Mouse (Mus musculus) intestine, embryonic 15.5 days (tissue): ENCODE data around the gene Rnf215. TPM values are rescaled to one million over a fixed set of nuclear protein-coding genes. Genes with fewer than 3 reads are reported as not detected.
"Not testable (repeated sequence)": the region's sequence is repeated elsewhere in the genome, so short reads cannot be mapped to it uniquely, and the experiment has no call there.

Source experiments
- ATAC-seq: fragments of 200-750 bp; cut with Nextera tagmentation; 2 replicates; pipeline ENCODE4 v1.8.0; 2017; ENCODE audit warnings: moderate TSS enrichment, moderate library complexity
- H3K27ac ChIP-seq: fragments of 300-500 bp; sonication (generic); 2 replicates; pipeline ENCODE4 v1.5.1; 2015; ENCODE audit warnings: mild to moderate bottlenecking, inconsistent platforms
- H3K27me3 ChIP-seq: fragments of 300-500 bp; sonication (generic); replicated peaks from 2 replicates; pipeline ENCODE4 v1.6.1; 2015; ENCODE audit warnings: inconsistent platforms
- H3K36me3 ChIP-seq: fragments of 300-500 bp; sonication (generic); 2 replicates; pipeline ENCODE4 v1.6.1; 2015; ENCODE audit warnings: inconsistent platforms
- H3K4me1 ChIP-seq: fragments of 300-500 bp; sonication (generic); replicated peaks from 2 replicates; pipeline ENCODE4 v1.6.1; 2015; ENCODE audit warnings: inconsistent platforms
- H3K4me2 ChIP-seq: fragments of 300-500 bp; sonication (generic); replicated peaks from 2 replicates; pipeline ENCODE4 v1.6.1; 2015; ENCODE audit warnings: mild to moderate bottlenecking, inconsistent platforms
- H3K4me3 ChIP-seq: fragments of 300-500 bp; sonication (generic); replicated peaks from 2 replicates; pipeline ENCODE4 v1.5.1; 2015; ENCODE audit warnings: inconsistent platforms
- H3K9ac ChIP-seq: fragments of 300-500 bp; sonication (generic); 2 replicates; pipeline ENCODE4 v1.6.1; 2015; ENCODE audit warnings: inconsistent platforms
- H3K9me3 ChIP-seq: fragments of 300-500 bp; sonication (generic); 2 replicates; pipeline ENCODE4 v1.6.1; 2016; ENCODE audit warnings: inconsistent platforms
- WGBS: fragments of 180-500 bp; shearing (Covaris S2); methylation state at CpG from one replicate; pipeline ENCODE4 v1.1.7; 2015; 5-methylcytosine and 5-hydroxymethylcytosine counted together
- polyA plus RNA-seq: library from polyadenylated mRNA; unstranded; fragments of >200 nt; fragmentation: Nextera tagmentation; extraction: Ambion mirVana; gene quantifications from 2 replicates; pipeline ENCODE4 v1.2.1, GENCODE M21; 2015

Gene Rnf215
- polyA plus RNA-seq, 1 experiment from 2014 or later: 20.2 TPM

DNA sequence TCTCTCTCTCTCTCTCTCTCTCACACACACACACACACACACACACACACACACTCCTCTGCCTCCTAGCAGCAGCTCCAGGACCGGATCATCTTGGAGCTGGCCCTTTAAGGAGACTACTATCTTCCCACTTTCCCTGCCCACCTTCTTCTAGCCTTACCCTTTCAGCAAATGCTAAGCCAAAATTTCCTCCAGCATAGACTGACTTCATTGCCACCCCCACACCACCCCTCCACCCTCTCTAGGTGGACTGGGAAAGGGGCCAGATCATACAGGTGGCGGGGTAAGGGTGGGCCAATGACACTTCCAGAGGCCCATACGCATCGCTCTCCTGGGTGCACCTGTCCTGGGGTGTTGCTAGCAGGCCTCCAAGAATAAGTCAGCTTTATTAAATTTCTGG, 19.6 kb upstream of the Rnf215 start:
- Histone ChIP-seq H3K9me3 (no peaks in the 10 kb centered on the region), H3K4me3 (no peak overlapping the region), H3K9ac (no peak overlapping the region), H3K36me3 (no peaks in the 10 kb centered on the region), H3K4me2 (no peak overlapping the region), H3K4me1 (peaks cover 19% of the 10 kb centered on the region), H3K27me3 (peaks cover 14% of the 10 kb centered on the region), H3K27ac (no peak overlapping the region)
- WGBS: 84% methylated on average over 4 of the region's 4 CpGs
- ATAC-seq: no peak

DNA sequence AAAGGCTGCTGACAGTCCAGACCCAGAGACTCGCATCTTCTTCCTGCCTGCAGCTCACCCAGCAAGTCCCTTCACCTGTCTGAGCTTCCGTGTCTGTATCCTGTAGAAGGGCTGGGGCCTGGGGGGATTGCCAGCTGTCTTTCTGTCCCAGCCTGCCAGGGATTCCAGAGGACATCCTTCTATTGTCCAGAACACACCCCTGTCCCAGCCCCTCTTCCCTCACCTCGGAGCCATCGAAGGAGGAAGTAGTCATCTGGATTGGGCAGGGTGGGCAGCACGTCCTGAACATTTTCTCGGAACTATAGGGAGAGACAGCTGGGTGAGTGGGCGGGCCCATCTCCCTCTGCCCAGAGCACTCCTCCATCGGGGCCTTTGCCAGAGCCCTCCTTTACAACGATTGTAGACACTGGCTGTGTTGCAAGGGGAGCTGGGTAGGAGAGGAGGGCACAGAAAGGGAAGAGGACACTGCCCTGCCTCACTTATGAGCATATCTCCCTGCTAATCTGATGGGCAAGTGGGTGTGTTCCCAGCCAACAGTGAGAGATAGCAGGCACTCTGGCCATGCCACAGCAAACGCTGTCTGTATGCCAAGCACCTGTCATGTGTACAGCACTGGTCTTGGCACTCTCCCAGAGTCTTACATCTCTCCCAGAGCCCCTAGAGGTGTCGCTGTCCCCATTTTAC, 18.4 kb upstream of the Rnf215 start:
- Histone ChIP-seq H3K27me3 (peaks cover 14% of the 10 kb centered on the region), H3K27ac (no peak overlapping the region), H3K9me3 (no peaks in the 10 kb centered on the region), H3K9ac (no peak overlapping the region), H3K4me2 (no peak overlapping the region), H3K4me1 (peaks cover 19% of the 10 kb centered on the region), H3K36me3 (no peaks in the 10 kb centered on the region), H3K4me3 (no peak overlapping the region)
- ATAC-seq: no peak
- WGBS: 61% methylated on average over 11 of the region's 11 CpGs

DNA sequence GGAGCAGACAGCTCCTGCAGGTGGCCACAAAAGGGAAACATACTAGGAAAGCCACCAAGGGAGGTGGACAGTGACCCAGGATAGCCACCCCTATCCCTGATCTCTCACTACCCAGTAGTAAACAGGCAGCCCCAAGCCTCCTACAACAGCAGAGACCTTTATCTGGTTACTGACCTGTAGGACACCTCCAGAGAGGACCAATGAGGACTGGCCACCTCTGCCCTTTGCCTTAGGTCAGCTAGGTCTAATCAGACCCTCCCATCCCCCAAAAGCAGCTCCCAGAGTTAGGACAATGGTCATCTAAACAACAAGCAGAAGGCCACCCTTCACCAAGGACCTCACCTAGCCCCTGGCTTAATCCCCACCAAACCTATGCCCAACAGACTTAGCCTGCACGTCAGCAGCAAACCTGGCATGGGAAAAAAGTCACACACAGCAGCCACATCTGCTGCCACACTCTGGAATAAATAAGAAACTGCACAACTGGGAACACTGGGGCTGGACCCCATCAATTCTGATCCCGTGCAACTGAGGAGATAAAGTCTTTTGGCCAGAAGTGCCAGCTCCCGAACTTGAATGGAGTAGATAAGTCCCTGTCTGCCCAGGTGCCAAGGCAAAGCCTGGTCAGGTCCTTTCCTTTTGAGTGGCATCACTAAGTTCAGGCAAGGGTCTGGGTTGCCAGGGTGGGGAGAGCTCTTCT, 17.5 kb upstream of the Rnf215 start:
- Histone ChIP-seq H3K27me3 (peaks cover 14% of the 10 kb centered on the region), H3K4me3 (peak overlapping the region; percentile 47), H3K9ac (no peak overlapping the region), H3K4me2 (peak overlapping the region; percentile 96), H3K4me1 (peaks cover 19% of the 10 kb centered on the region), H3K36me3 (no peaks in the 10 kb centered on the region), H3K27ac (no peak overlapping the region), H3K9me3 (no peaks in the 10 kb centered on the region)
- WGBS: 27% methylated on average over 3 of the region's 3 CpGs
- no peak for ATAC-seq

DNA sequence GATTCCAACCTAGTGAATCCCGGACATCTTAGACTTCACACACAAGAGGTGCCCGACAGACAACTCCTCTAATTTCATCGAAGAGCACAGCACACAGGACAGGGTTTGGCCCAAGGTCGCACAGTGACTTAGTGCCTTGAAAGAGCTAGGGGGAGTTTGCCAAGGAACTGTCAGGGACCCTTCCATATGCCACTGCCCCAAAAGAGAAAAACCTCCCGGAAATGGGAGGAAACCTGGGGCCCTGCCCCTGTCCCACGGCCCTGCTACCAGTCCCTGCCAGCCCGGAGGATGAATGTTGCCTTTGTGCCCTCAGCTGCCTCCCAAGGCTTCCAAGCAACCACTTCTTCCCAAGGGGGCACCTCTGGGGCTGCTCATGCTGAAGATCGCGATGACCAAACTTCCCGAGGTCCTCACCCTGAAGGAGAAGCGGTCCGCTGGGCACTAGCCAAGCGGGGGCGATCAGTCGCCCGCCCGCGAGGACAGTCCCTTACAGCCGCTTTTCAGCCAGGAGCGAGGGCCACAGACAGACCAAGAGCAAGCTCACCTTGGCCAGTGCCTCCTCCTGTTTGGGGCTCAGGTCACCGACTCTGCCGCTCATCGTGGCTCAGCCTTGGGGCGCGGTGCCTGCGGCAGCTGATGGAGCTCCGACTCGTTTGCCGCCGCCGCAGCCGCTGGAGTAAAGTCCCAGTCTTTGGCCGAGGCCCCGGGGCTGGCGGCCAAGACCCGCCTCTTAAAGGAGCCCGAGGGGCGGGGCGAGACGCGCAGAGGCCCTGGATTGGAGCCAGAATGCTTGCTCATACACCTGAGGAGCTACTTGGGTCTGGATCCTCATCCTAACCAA, 16.7 kb upstream of the Rnf215 start:
- peak overlapping the region; percentile 96 for H3K4me2 ChIP-seq
- H3K9me3 ChIP-seq: no peaks in the 10 kb centered on the region
- peak overlapping the region; percentile 51 for H3K9ac ChIP-seq
- peak overlapping the region; percentile 47 for H3K4me3 ChIP-seq
- H3K36me3 ChIP-seq: no peaks in the 10 kb centered on the region
- peaks cover 14% of the 10 kb centered on the region for H3K27me3 ChIP-seq
- WGBS: 2% methylated on average over 41 of the region's 41 CpGs
- no peak overlapping the region for H3K27ac ChIP-seq
- ATAC-seq: peak; percentile 87
- peaks cover 19% of the 10 kb centered on the region for H3K4me1 ChIP-seq

DNA sequence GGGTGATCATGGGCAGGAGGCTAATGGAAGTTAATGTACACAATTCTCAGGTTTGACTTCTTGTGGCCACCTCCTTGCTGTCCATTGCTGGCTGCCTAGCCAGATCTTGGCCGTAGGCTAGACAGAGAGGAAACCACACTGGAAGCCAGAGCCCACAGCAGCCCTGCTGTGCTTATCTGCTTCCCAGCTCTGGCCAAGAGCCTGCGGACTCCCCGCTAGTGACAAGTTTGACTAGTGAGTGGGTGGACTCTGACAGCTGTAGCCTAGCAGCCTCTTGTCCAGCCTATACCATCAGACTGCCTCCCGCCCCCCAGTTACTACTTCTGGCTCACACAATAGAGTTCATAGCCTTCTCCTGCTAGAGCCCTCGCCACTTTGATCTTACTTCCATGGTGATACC, 15.4 kb upstream of the Rnf215 start:
- H3K9ac ChIP-seq: no peak overlapping the region

DNA sequence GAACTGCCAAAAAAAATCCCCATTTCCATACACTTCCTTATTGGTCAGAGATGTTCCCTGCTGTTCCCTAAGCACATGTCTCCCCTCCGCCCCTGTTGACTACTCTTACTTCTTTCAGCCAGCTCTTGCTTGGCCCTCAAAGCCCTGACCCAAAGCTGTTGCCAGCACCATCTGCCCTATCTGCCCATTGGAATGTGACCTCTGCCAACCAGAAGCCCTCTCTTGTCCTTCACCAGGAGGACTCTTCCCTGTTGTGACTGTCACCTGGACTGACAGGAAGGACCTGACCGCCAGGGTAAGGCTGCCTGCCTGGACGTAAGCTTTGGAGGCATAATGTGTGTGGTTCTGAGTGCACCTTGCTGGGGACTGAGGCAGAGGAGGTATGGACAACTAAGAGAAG, 13.3 kb upstream of the Rnf215 start:
- 72% methylated on average over 3 of the region's 3 CpGs for WGBS
- Histone ChIP-seq H3K36me3 (no peaks in the 10 kb centered on the region), H3K27ac (no peak overlapping the region), H3K9ac (no peak overlapping the region), H3K4me3 (no peak overlapping the region), H3K27me3 (peaks cover 14% of the 10 kb centered on the region), H3K4me2 (no peak overlapping the region), H3K4me1 (peaks cover 18% of the 10 kb centered on the region), H3K9me3 (no peaks in the 10 kb centered on the region)
- ATAC-seq: no peak

More for the DNA sequence above, 15.4 kb upstream of the Rnf215 start:
- no peaks in the 10 kb centered on the region for H3K9me3 ChIP-seq
- H3K4me2 ChIP-seq: no peak overlapping the region
- H3K4me1 ChIP-seq: peaks cover 19% of the 10 kb centered on the region
- no peak for ATAC-seq
- peaks cover 14% of the 10 kb centered on the region for H3K27me3 ChIP-seq
- no peaks in the 10 kb centered on the region for H3K36me3 ChIP-seq
- no peak overlapping the region for H3K27ac ChIP-seq
- no peak overlapping the region for H3K4me3 ChIP-seq
- WGBS: 76% methylated on average over 5 of the region's 5 CpGs

DNA sequence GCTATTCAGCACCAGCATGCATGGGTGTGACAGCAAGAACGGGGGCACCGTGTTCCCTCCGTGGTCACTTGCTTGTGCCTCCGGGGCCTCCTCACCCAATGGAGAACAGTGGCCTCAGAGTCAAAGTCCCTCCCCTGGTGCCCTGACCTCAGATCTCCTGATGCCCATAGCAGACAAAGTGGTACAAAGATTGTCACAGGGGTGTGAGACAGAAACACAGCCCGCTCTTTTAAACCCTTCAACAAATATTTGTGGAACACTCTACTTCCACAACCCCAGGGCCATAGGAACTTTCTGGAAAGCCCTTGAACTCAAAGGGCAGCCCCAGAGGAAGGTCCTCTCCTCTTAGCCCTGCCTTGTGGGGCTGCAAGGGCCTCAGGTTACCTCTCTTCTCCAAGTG, 12.8 kb upstream of the Rnf215 start:
- no peak overlapping the region for H3K4me2 ChIP-seq
- H3K4me1 ChIP-seq: peaks cover 15% of the 10 kb centered on the region
- H3K4me3 ChIP-seq: no peak overlapping the region
- 72% methylated on average over 5 of the region's 5 CpGs for WGBS
- H3K27ac ChIP-seq: no peak overlapping the region
- peaks cover 10% of the 10 kb centered on the region for H3K27me3 ChIP-seq
- H3K9ac ChIP-seq: no peak overlapping the region
- no peaks in the 10 kb centered on the region for H3K9me3 ChIP-seq
- ATAC-seq: no peak
- no peaks in the 10 kb centered on the region for H3K36me3 ChIP-seq

DNA sequence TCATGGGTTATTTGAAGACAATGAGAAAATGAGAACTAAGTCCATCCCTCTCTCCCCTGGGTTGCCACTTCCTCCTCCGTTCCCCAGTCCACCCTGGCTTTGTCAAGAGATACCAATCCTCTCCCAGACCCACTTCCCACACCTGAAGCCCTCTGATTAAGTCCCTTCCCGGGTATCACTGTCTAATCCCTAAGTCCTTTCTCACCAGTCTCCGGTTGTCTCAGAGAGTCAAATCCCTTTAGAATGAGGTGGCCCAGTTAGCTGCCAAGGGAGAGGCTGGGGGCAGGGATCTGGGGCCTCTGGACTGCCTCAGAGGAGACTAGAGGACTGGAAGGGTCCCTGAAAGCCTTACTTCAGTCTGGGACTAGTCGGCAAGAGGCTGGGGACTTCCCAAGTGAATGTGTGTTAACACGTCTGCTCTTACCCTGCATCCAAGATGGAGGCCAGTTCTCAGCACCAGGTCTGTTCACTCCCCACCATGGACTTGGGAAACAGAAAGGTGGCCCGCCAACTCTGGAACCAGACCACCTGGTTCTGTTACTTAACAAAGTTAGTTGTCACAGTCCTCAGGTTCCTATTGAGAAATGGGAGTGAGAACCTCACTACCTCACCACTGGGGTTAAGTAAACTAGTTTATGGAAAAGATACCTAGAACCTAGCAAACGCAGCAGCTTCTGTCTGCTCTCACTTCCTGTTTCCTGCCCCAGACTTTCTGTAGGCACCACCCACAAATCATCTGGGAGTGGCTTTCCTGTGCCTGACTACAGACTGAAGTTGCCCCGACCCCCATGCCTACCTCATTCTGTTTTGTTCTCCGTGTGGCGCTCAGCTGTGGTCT, 12.0 kb upstream of the Rnf215 start, which contains the start of gene Sec14l2:
Gene Sec14l2, minus strand, starts transcription at position 674 of the 838 bp plus-strand sequence.
- no peak for ATAC-seq
- no peak within 1 kb of the TSS for H3K4me3 ChIP-seq
- no peak within 1 kb of the TSS for H3K4me2 ChIP-seq
- 0 out of 2 replicates have a peak, but pooled peaks cover 4% of the 10 kb centered on the region for H3K27me3 ChIP-seq
- H3K9me3 ChIP-seq: no peaks in the 10 kb centered on the region
- H3K27ac ChIP-seq: no peak within 1 kb of the TSS
- no peak within 1 kb of the TSS for H3K9ac ChIP-seq
- WGBS: 77% methylated on average over 10 of the region's 10 CpGs
- H3K36me3 ChIP-seq: no peaks in the 10 kb centered on the region
- H3K4me1 ChIP-seq: peaks cover 9% of the 10 kb centered on the region

DNA sequence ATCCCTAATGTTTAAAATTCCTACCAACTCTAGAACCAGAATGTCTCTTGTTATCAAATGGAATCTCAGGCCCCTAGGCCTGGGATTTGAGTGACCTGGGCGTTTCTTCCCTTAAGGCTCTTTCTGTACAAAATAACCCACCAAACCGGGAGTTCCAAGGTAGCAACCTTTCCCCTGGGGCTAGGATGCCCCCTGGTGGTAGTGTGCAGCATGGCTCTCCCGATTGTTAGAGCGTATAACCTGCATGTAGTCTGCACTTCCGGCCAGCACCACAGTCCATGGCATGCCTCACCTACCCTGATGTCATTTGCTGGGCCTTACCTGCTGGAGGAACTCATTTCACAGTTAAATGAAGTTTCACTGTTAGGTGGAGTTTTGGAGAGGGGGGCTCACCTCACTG, 11.1 kb upstream of the Rnf215 start:
- H3K9ac ChIP-seq: no peak overlapping the region
- 0 out of 2 replicates have a peak, but pooled peaks cover under 1% of the 10 kb centered on the region for H3K4me1 ChIP-seq
- H3K27me3 ChIP-seq: no peaks in the 10 kb centered on the region
- no peak overlapping the region for H3K27ac ChIP-seq
- no peak for ATAC-seq
- no peaks in the 10 kb centered on the region for H3K36me3 ChIP-seq
- H3K9me3 ChIP-seq: no peaks in the 10 kb centered on the region
- 66% methylated on average over 5 of the region's 5 CpGs for WGBS
- H3K4me2 ChIP-seq: no peak overlapping the region
- no peak overlapping the region for H3K4me3 ChIP-seq

DNA sequence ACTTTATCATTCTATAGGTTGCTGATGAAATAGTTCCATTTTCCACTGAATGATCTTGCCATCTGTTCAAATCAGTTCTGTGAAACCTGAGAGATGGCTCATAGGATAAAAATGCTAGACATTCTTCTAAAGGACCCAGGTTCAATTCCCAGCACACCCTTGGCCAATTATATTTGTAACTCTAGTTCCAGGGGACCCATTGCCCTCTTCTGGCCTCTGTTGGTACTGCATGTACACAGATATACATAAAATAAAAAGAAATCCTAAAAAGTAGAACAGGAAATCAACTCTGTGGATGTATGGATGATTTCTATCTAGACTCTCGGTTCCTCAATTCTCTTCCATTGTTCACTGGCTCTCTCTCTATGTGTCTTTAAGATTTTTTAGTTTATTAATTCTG, 7.9 kb upstream of the Rnf215 start:
- no peak for ATAC-seq
- no peaks in the 10 kb centered on the region for H3K36me3 ChIP-seq
- H3K4me2 ChIP-seq: no peak overlapping the region
- H3K27ac ChIP-seq: no peak overlapping the region
- no peaks in the 10 kb centered on the region for H3K9me3 ChIP-seq
- no peaks in the 10 kb centered on the region for H3K4me1 ChIP-seq
- H3K4me3 ChIP-seq: no peak overlapping the region
- H3K9ac ChIP-seq: no peak overlapping the region
- no peaks in the 10 kb centered on the region for H3K27me3 ChIP-seq
- 95% methylated on average over 1 of the region's 1 CpGs for WGBS

DNA sequence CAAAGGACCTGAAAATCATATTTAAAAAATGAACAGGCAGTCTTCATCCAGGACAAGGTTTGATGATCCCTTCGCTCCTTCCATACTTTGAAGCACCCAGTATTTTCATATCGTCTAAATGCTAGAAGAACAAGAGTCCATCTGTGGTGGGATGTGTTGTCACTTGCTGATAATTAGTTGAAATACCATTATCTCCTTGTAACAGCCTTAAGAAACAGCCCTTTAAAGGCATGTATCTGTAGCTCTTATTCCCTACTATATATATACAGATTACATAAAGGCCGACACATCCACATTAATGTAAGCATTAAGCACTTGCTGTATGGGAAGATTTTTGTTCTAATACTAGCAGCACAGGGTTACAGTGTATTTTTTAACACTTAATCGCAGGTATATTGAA, 6.5 kb upstream of the Rnf215 start:
- not testable (repeated sequence) for H3K4me3 ChIP-seq, H3K27ac ChIP-seq, H3K9me3 ChIP-seq, H3K27me3 ChIP-seq, ATAC-seq, H3K36me3 ChIP-seq, H3K4me2 ChIP-seq, H3K4me1 ChIP-seq, H3K9ac ChIP-seq
- 85% methylated on average over 4 of the region's 4 CpGs for WGBS
